Mouse (Mus musculus) midbrain, embryonic 10.5 days (tissue): ENCODE results near the gene Magi3. TPM values are rescaled to one million over a fixed set of nuclear protein-coding genes. Genes with fewer than 3 reads are reported as not detected.

Experiments
- DNase-seq: peaks from one replicate; pipeline ENCODE4 v3.0.0-alpha.2; 2017; ENCODE audit warnings: low spot score
- H3K27ac ChIP-seq: fragments of 300-500 bp; sonication (generic); replicated peaks from 2 replicates; pipeline ENCODE4 v1.5.1; 2016; ENCODE audit warnings: mild to moderate bottlenecking
- H3K27me3 ChIP-seq: fragments of 300-500 bp; sonication (generic); 2 replicates; pipeline ENCODE4 v1.6.1; 2016; ENCODE audit warnings: low read depth, mild to moderate bottlenecking; ENCODE audit not compliant: poor library complexity, severe bottlenecking
- H3K36me3 ChIP-seq: fragments of 300-500 bp; sonication (generic); 2 replicates; pipeline ENCODE4 v1.6.1; 2016; ENCODE audit warnings: mild to moderate bottlenecking, moderate library complexity
- H3K4me1 ChIP-seq: fragments of 300-500 bp; sonication (generic); 2 replicates; pipeline ENCODE4 v1.6.1; 2016
- H3K4me3 ChIP-seq: fragments of 300-500 bp; sonication (generic); 2 replicates; pipeline ENCODE4 v1.5.1; 2016; ENCODE audit warnings: mild to moderate bottlenecking, moderate library complexity
- H3K9me3 ChIP-seq: fragments of 300-500 bp; sonication (generic); replicated peaks from 2 replicates; pipeline ENCODE4 v1.6.1; 2016; ENCODE audit warnings: mild to moderate bottlenecking
- WGBS: fragments of 180-500 bp; shearing (Covaris S2); methylation state at CpG from one replicate; pipeline ENCODE4 v1.1.7; 2016; 5-methylcytosine and 5-hydroxymethylcytosine counted together
- polyA plus RNA-seq: library from polyadenylated mRNA; unstranded; fragments of >200 nt; fragmentation: Nextera tagmentation; extraction: Ambion mirVana; gene quantifications from 2 replicates; pipeline ENCODE4 v1.2.1, GENCODE M21; 2016

Gene Magi3
- polyA plus RNA-seq, 1 experiment from 2014 or later: 5.0 TPM

DNA sequence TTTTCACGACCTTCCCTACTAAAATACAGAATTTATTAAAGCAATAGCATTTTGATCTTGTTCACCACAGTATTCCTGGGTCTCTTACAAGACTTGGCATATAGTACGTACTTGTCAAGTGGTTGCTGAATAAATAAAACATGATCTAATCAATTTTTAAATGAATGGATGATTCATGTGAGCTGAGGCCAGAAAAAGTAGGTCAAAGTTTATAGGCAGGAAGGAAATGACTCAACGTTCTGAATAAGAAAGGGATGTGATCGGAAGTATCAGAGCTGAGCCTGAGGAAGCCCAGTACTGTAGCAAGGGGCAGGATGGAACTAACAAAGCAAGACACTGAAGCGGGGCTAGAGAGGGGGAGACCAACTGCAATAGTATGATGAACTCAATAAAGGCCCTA is 127.4 kb downstream of the Magi3 start:
- DNase-seq: no peak
- WGBS: 86% methylated on average over 5 of the region's 5 CpGs
- Histone ChIP-seq H3K27me3 (no peaks in the 10 kb centered on the region), H3K9me3 (no peaks in the 10 kb centered on the region), H3K4me1 (no peaks in the 10 kb centered on the region), H3K36me3 (peaks cover 6% of the 10 kb centered on the region), H3K27ac (no peak overlapping the region), H3K4me3 (no peak overlapping the region)

DNA sequence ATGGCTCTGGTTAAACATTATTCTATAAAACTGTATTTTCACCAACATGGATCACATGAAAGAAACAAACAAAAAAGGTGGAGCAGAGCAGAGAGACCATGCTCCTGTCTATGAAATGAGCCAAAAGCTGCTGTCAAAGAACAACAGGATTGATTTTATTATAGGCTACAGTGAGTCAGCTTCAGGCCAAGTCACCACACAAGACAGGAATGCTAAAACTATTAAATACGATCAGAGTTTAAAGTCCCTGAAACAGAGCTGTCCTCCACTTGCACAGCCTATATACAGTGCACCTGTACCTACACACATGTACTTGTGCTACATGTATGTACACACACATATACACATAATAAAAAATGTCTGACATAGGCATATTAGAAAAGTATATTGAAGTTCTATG is 138.1 kb downstream of the Magi3 start:
- 95% methylated on average over 1 of the region's 1 CpGs for WGBS
- no peak for DNase-seq
- H3K9me3 ChIP-seq: no peaks in the 10 kb centered on the region
- no peaks in the 10 kb centered on the region for H3K4me1 ChIP-seq
- no peak overlapping the region for H3K4me3 ChIP-seq
- no peaks in the 10 kb centered on the region for H3K27me3 ChIP-seq
- H3K36me3 ChIP-seq: peaks cover 14% of the 10 kb centered on the region
- H3K27ac ChIP-seq: no peak overlapping the region

DNA sequence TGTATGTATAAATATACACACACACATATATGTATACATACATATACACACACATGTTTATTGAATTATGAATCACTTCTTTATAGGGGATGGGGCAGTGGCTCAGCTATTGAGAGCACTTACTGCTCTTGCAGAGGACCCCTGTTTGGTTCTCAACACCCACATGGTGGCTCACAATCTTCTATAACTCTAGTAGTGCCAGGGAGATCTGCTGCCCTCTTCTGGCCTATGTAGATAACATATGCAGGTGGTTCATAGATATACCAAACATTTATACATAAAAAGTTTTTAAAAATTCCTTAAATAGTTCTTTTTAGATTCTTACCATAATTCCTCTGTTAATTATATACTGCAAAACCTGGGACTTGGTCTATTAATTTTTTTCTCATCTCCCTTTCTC is 141.4 kb downstream of the Magi3 start:
- no peaks in the 10 kb centered on the region for H3K9me3 ChIP-seq
- no peak for DNase-seq

DNA sequence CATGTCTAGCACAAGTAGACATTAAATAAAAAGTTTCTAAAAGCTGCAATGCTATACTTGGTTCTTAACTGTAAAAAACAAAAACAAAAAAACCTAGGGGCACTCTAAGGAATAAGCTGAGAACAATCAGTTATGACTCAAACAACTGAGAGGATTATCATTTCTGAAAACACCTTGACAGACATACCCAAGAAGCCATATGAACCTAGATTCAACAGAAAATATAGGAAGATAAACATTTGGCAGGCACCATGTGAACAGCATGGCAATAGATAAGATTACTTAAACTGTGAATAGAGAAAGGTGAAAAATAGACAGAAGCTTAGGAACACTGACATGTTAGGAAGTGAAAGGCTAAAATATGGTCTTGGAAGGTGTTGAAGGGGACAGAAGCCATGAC is 150.8 kb downstream of the Magi3 start:
- no peak for DNase-seq
- no peaks in the 10 kb centered on the region for H3K36me3 ChIP-seq
- no peaks in the 10 kb centered on the region for H3K27me3 ChIP-seq
- no peaks in the 10 kb centered on the region for H3K9me3 ChIP-seq
- H3K27ac ChIP-seq: no peak overlapping the region
- no peaks in the 10 kb centered on the region for H3K4me1 ChIP-seq
- H3K4me3 ChIP-seq: no peak overlapping the region

More for the DNA sequence above, 141.4 kb downstream of the Magi3 start:
- Histone ChIP-seq H3K36me3 (peaks cover 14% of the 10 kb centered on the region), H3K4me3 (no peak overlapping the region), H3K27ac (no peak overlapping the region), H3K4me1 (no peaks in the 10 kb centered on the region), H3K27me3 (no peaks in the 10 kb centered on the region)

DNA sequence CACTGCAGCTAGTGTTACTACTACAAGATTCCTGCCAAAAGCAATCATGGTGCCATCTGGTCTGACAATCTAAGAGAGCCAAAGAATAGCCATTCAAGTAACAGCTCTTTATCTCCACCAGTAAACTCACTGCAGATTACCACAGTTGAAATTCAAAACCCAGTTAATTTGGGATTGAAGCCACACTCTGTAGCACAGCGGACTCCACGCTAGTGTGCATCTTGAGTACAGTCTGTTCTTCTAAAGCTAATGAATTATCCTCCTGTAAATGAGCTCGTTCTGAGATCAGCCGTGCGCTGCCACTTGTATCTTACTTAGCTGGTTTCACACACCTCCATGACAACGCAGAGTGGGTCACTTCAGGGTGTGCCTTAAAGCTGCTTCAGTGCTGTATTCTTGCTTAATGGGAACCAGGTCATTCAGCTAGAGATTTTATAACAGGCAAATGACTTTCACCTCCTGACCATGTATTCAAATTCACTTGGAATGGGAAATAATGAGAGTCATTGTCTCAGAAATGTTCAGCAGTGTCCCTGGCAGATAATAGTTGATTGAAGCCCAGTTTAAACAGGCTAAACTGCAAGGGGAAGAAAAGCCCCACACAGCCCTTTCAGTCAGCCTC is 161.1 kb downstream of the Magi3 start:
- Histone ChIP-seq H3K36me3 (no peaks in the 10 kb centered on the region), H3K27me3 (no peaks in the 10 kb centered on the region), H3K4me1 (peaks cover 10% of the 10 kb centered on the region), H3K9me3 (no peaks in the 10 kb centered on the region), H3K4me3 (no peak overlapping the region), H3K27ac (no peak overlapping the region)
- WGBS: 71% methylated on average over 6 of the region's 6 CpGs
- DNase-seq: no peak

DNA sequence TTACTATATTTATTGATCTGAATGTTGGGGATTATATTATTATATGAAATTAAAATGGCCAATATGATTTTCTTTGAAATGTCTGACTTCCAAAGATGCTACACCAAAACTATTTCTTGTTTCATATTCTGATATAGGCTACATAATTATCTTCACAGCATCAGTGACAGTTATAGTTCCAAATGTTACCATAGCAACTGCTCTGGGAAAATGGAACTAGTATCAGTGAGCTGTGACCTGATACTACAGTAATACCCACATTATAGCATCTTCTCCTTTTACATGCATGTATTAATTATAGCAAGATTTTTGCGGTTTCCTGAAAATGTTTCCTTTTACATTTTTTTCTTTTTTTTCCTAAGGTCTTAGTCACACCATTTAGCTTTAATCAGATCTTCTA is 187.4 kb downstream of the Magi3 start:
- H3K4me1 ChIP-seq: no peaks in the 10 kb centered on the region
- no peak overlapping the region for H3K4me3 ChIP-seq
- no peak overlapping the region for H3K27ac ChIP-seq
- no peaks in the 10 kb centered on the region for H3K9me3 ChIP-seq
- H3K36me3 ChIP-seq: 0 out of 2 replicates have a peak, but pooled peaks cover 3% of the 10 kb centered on the region
- no peak for DNase-seq
- WGBS: 94% methylated on average over 1 of the region's 1 CpGs
- H3K27me3 ChIP-seq: no peaks in the 10 kb centered on the region

DNA sequence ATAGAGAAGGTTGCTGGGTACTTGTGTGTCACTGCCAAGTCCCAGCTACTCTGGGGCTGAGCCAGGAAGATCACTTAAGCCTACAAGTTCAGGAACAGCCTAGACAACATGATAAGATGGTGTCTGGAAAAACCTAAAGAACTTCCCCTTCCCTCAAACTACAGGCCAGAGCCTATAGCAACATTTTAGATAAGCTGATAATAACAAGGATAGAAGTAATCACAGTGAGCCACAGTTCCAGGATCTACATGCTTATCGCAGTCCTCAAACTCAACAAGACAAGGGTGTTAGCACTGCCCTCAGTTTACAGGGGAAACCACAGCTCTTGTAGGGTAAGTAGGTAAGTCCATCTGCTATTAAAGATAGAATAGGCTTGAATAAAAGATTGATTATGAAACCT is 188.1 kb downstream of the Magi3 start:
- DNase-seq: no peak
- Histone ChIP-seq H3K9me3 (no peaks in the 10 kb centered on the region), H3K27ac (no peak overlapping the region), H3K36me3 (peaks cover 3% of the 10 kb centered on the region; the same call in 1 of the 2 replicates), H3K4me3 (no peak overlapping the region), H3K27me3 (no peaks in the 10 kb centered on the region), H3K4me1 (0 out of 2 replicates have a peak, but pooled peaks cover 6% of the 10 kb centered on the region)
- 93% methylated on average over 1 of the region's 1 CpGs for WGBS

DNA sequence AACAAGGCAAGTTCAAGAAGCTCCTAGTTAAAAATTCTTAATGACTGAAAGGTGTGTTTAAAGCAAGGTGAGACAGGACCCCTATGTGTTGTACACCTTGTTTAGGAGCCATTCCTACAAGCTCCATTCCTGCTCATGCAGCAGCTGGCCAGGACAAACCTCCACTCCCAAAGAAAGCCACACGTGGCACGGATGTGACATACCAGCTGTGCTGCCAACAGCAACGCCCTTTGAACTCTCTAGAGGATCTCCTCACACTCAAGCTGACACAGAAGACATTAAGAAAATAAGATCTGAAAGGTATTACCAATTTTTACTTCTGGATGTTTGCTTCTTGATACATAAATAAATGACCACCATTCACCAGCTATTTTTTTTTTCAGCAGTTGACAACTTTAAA is 193.2 kb downstream of the Magi3 start:
- Histone ChIP-seq H3K9me3 (no peaks in the 10 kb centered on the region), H3K4me1 (0 out of 2 replicates have a peak, but pooled peaks cover 9% of the 10 kb centered on the region), H3K27me3 (no peaks in the 10 kb centered on the region), H3K27ac (no peak overlapping the region), H3K4me3 (no peak overlapping the region), H3K36me3 (peaks cover 29% of the 10 kb centered on the region)
- WGBS: 65% methylated on average over 3 of the region's 3 CpGs
- no peak for DNase-seq

DNA sequence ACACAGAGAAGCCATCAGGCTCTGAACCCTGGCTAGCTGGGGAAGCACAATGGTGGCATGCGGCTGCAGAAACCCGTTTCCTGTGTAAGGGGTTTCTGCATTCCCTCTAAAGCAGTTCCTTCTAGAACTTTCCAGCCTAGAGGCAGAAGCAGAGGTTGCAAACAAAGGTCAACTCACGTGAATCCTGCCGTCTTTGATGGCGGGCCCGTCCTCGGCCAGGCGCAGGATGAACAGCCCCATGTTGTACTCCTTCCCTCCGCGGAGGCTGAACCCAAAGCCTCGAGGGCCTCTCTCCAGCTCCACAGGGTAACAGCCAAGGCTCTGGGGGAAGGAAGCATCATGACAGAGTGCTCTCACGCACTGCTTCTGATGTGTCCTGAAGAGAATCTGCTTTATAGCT is 200.1 kb downstream of the Magi3 start:
- no peaks in the 10 kb centered on the region for H3K27me3 ChIP-seq
- DNase-seq: no peak
- no peaks in the 10 kb centered on the region for H3K4me1 ChIP-seq
- 89% methylated on average over 12 of the region's 12 CpGs for WGBS
- peaks cover 62% of the 10 kb centered on the region for H3K36me3 ChIP-seq
- H3K4me3 ChIP-seq: no peak overlapping the region
- no peaks in the 10 kb centered on the region for H3K9me3 ChIP-seq
- no peak overlapping the region for H3K27ac ChIP-seq

DNA sequence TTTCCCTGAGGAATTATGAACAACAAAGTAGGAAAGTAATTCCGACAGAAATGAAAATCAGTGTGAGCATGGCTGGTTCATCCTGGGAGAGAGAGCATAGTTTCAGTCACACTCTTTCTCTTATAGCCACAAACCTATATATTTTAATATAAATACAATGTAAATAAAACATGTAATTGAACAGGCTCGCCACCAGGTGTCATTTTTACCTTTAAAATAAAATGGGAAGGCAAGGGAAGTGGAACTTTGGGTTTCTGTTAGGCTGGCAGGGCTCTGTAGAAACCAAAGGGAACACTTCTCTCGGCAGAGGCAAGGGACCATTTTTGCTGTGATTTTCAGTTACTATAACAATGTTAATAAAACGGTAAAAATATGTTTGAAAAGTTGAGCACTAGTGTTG is 200.7 kb downstream of the Magi3 start:
- no peaks in the 10 kb centered on the region for H3K27me3 ChIP-seq
- WGBS: 75% methylated on average over 4 of the region's 4 CpGs
- H3K27ac ChIP-seq: no peak overlapping the region
- no peak overlapping the region for H3K4me3 ChIP-seq
- H3K9me3 ChIP-seq: no peaks in the 10 kb centered on the region
- peaks cover 68% of the 10 kb centered on the region for H3K36me3 ChIP-seq
- H3K4me1 ChIP-seq: no peaks in the 10 kb centered on the region
- no peak for DNase-seq

DNA sequence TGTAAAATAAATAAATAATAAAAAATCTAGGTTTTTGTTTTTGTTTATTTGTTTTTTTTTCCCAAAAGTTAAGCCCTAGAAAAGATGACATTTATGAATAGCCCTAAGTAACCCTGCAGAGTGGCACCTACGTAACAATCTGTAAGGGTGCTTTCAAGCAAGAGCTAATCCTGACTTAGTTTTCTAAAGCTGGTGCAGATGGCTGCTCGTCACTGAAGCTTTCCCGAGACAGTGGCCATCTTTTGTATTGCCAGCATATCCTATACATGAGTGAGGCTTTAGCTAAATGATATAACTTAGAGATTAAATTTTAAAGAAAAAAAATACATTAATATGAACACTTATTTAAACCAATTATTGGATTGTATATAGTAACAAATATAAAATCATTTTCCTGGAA is 202.2 kb downstream of the Magi3 start:
- no peak overlapping the region for H3K4me3 ChIP-seq
- DNase-seq: no peak
- peaks cover 66% of the 10 kb centered on the region for H3K36me3 ChIP-seq
- H3K4me1 ChIP-seq: no peaks in the 10 kb centered on the region
- no peak overlapping the region for H3K27ac ChIP-seq
- H3K27me3 ChIP-seq: no peaks in the 10 kb centered on the region
- H3K9me3 ChIP-seq: no peaks in the 10 kb centered on the region
- WGBS: 74% methylated on average over 3 of the region's 3 CpGs

DNA sequence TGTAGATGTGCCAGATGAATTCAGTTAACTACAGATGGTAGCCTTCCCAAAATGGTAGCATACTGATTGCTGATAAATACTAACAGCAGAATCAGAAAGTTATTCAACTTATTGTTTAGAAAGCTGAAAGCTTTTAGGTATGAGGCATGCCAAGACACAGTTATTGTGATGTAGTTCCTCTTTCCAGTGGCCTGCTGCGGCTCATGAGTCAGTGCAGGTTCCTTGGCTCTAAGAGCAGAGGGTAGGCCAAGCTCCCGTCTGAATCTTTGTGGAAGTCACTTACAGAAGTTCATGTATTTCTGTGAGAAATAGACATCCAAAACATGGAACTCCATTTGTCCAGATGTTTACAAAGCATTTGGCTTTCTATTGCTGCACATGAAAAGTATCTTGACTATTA is 208.2 kb downstream of the Magi3 start:
- no peak for DNase-seq
- Histone ChIP-seq H3K36me3 (peaks cover 59% of the 10 kb centered on the region), H3K4me1 (no peaks in the 10 kb centered on the region), H3K4me3 (no peak overlapping the region), H3K9me3 (no peaks in the 10 kb centered on the region), H3K27ac (no peak overlapping the region), H3K27me3 (no peaks in the 10 kb centered on the region)
- 92% methylated on average over 2 of the region's 2 CpGs for WGBS

DNA sequence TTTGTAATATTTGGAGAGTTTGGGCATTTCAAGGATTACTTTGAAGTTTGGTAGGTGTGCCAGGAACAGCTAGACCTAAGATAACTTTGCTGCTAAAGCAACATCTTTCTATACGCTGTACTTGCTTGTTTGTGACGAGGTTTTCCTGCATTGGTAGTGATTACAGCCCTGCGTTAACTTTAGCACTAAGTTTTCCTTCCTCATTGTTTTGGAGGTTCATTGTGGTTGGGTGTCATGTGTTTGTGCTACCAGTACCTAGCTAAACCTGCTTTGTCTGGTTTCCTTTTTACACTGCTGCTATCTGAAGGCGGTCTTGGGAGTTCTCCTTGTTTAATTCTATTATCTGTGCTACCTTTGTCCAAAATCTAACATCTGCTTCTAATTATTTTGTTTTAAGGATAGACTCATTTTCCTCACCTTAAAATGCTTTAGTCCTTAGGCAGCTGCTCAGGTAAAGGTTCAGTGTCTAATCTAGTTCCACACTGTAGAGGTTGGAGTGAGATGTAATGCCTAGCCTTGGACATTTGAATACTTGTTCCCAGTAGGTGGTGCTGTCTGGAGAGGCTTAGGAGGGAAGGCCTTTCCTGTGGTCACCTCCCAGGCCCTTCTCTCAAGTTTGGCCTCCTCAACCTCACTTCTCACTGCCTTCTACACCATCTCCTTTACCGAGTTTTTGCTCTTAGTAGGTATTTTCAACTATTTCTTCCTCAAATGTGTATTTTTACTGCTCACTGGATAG is 210.1 kb downstream of the Magi3 start:
- Histone ChIP-seq H3K4me1 (no peaks in the 10 kb centered on the region), H3K4me3 (no peak overlapping the region), H3K36me3 (peaks cover 60% of the 10 kb centered on the region), H3K27me3 (no peaks in the 10 kb centered on the region), H3K27ac (no peak overlapping the region), H3K9me3 (no peaks in the 10 kb centered on the region)
- DNase-seq: no peak
- WGBS: 93% methylated on average over 5 of the region's 5 CpGs
